21 mouse cellular contexts compared by ENCODE assay signal in the genomic region with DNA sequence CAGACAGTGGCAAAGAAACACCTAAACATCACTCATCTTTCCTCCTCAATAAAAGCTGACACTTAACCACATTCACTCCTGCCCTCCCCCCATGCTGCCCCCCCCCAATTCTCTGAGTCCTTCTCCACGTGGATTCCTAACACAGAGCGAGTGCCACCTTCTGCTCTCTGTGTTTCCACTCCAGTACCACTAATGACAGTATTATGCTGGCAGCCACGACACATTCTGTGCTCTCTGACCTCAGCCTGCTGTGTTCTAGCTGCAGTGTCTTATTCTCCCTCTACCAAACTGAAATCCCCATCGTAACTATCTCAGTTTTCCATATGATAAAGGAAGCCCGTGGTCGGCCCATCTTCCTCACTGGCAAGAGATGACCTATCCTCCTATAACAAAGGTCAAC.
"Had no signal": no experiment of that assay in that cellular context is flagged by ENCODE, and none has a peak within 500 bp of the region (broad histone marks: within the 10 kb centered on the region; RNA-seq: fewer than 3 reads in every experiment).

No protein-coding gene starts in this region.

- ATAC-seq: intestine, postnatal 0 days; liver, postnatal 0 days; midbrain, embryonic 13.5 days had no signal

- H3K4me3 ChIP-seq: layer of hippocampus, adult 2 months; left cerebral cortex, adult 2 months; limb, embryonic 12.5 days; limb, embryonic 15.5 days; lung, embryonic 15.5 days; megakaryocyte, embryonic 14.5 days; midbrain, embryonic 10.5 days; midbrain, embryonic 13.5 days; neural tube, embryonic 12.5 days; neural tube, embryonic 15.5 days had no signal

- H3K4me2 ChIP-seq: limb, embryonic 12.5 days; limb, embryonic 15.5 days; liver, embryonic 11.5 days; lung, embryonic 15.5 days; midbrain, embryonic 13.5 days; neural tube, embryonic 12.5 days; neural tube, embryonic 15.5 days had no signal

- H3K9ac ChIP-seq: limb, embryonic 12.5 days; limb, embryonic 15.5 days; liver, embryonic 14.5 days; liver, postnatal 0 days; lung, embryonic 15.5 days; midbrain, embryonic 13.5 days; neural tube, embryonic 12.5 days; neural tube, embryonic 15.5 days had no signal

- H3K9me3 ChIP-seq: limb, embryonic 12.5 days; limb, embryonic 15.5 days; lung, embryonic 15.5 days; midbrain, embryonic 10.5 days; midbrain, embryonic 13.5 days; neural tube, embryonic 12.5 days; neural tube, embryonic 15.5 days had no signal

- DNase-seq: kidney, adult 2 months; kidney, postnatal 25 days; layer of hippocampus, adult 9-11 months; liver, postnatal 0 days; thymus, adult 2 months; thymus, postnatal 25 days had no signal

- H3K27me3 ChIP-seq: limb, embryonic 12.5 days; limb, embryonic 15.5 days; lung, embryonic 15.5 days; megakaryocyte, embryonic 14.5 days; midbrain, embryonic 13.5 days; neural tube, embryonic 12.5 days; neural tube, embryonic 15.5 days had no signal

- H3K36me3 ChIP-seq: limb, embryonic 12.5 days; limb, embryonic 15.5 days; lung, embryonic 15.5 days; midbrain, embryonic 10.5 days; midbrain, embryonic 13.5 days; neural tube, embryonic 12.5 days; neural tube, embryonic 15.5 days had no signal

- H3K27ac ChIP-seq: kidney, postnatal 0 days; layer of hippocampus, adult 2 months; left cerebral cortex, adult 2 months; limb, embryonic 12.5 days; limb, embryonic 15.5 days; liver, embryonic 14.5 days; lung, embryonic 15.5 days; midbrain, embryonic 10.5 days; midbrain, embryonic 13.5 days; neural tube, embryonic 12.5 days; neural tube, embryonic 15.5 days; stomach, postnatal 0 days had no signal

- H3K4me1 ChIP-seq: limb, embryonic 12.5 days; limb, embryonic 15.5 days; lung, embryonic 15.5 days; megakaryocyte, embryonic 14.5 days; midbrain, embryonic 10.5 days; midbrain, embryonic 13.5 days; neural tube, embryonic 12.5 days; neural tube, embryonic 15.5 days had no signal
